ENCODE assay signal across 1 mouse cellular context in the genomic region with DNA sequence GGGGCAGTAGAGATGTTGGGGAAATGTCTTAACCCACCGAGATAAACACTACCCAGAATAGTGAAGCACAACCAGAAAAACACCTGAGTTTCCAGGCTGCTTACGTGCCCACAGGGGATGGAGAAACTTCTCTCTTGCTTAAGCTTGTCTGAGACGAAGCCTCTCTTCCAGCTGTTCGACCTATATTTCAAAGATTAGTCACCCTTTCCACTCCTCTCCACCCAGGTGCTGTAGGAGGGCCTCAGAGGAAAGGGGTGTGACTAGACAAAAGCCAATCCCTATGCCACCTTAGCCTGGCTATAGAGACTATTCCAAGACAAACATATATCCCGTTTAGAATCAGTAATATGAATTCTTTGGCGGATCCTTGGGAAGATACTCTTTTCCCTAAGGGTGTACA.
A peak's percentile ranks its signal among the peaks of the same experiment; 100 is the strongest.
TF ChIP-seq lines count a peak whose summit lies in the region.

No protein-coding gene starts in this region.

TF ChIP-seq in CH12.LX, 34 proteins besides CTCF, POLR2A, EP300 and RAD21 (continued from another document):
- TF ChIP-seq ELF1 (IDR thresholded peaks at IDR 0.05; ENCODE audit: low read depth, low read length) (0 out of 2 replicates have a peak, but pooled peaks have one; percentile 22), IRF4 (IDR thresholded peaks at IDR 0.05; ENCODE audit: low read depth, low read length) (peak; percentile 87), MXI1 (IDR thresholded peaks at IDR 0.05; ENCODE audit: low read depth, low read length) (no peak), ETS1 (conservative IDR thresholded peaks at IDR 0.05; ENCODE audit: low read depth, low read length) (peak; percentile 97), MAFK (IDR thresholded peaks at IDR 0.05; ENCODE audit: insufficient replicate concordance, low read length) (0 out of 2 replicates have a peak, but pooled peaks have one; percentile 29), HCFC1 (IDR thresholded peaks at IDR 0.05; ENCODE audit: low read depth, low read length) (no peak), MYC (IDR thresholded peaks at IDR 0.05; ENCODE audit: low read depth, low read length) (0 out of 2 replicates have a peak, but pooled peaks have one; percentile 30), GABPA (IDR thresholded peaks at IDR 0.05; ENCODE audit: insufficient replicate concordance, low read depth, low read length) (no peak), ZKSCAN1 (IDR thresholded peaks at IDR 0.05; ENCODE audit: borderline replicate concordance, low read depth, low read length) (no peak), SIN3A (IDR thresholded peaks at IDR 0.05; ENCODE audit: low read length) (peak; percentile 81), JUN (IDR thresholded peaks at IDR 0.05; ENCODE audit: insufficient read depth, low read depth, low read length) (peak; percentile 98), JUND (conservative IDR thresholded peaks at IDR 0.05; ENCODE audit: low read depth, low read length) (peak; percentile 99), NRF1 (IDR thresholded peaks at IDR 0.05; ENCODE audit: low read depth, low read length) (no peak)
